Mouse (Mus musculus) gastrocnemius, postnatal 25 days (tissue): Measurements from ENCODE around the gene Lamtor2. TPM values are rescaled to one million over a fixed set of nuclear protein-coding genes. Genes with fewer than 3 reads are reported as not detected.

ENCODE experiments used
- DNase-seq: peaks from one replicate; pipeline ENCODE4 v3.0.0; 2022
- total RNA-seq, 2 experiments: library from RNA; stranded (reverse); gene quantifications; 1 replicate in 1 of 2; 2 replicates in 1 of 2; pipeline ENCODE4 v1.2.3; 2021

The Lamtor2 gene
- total RNA-seq, 2 experiments from 2014 or later: 76.1 to 81.1 TPM

- peak; percentile 81 for DNase-seq
These were observed 26.4 kb downstream of the Lamtor2 start for GRCm38 (mm10) chr3:88526157-88527131.

GRCm38 (mm10) chr3:88525021-88525420 is 27.9 kb downstream of the Lamtor2 start:
- DNase-seq: no peak

- DNase-seq: no peak
These were observed 29.8 kb downstream of the Lamtor2 start for GRCm38 (mm10) chr3:88523027-88523426.

GRCm38 (mm10) chr3:88521803-88522331 is 31.0 kb downstream of the Lamtor2 start:
- DNase-seq: no peak

GRCm38 (mm10) chr3:88521156-88521555 is 31.7 kb downstream of the Lamtor2 start:
- no peak for DNase-seq

- no peak for DNase-seq
These were observed 32.8 kb downstream of the Lamtor2 start for GRCm38 (mm10) chr3:88520078-88520477.

GRCm38 (mm10) chr3:88518411-88518810 is 34.5 kb downstream of the Lamtor2 start:
- no peak for DNase-seq

- DNase-seq: no peak
These were observed 36.5 kb downstream of the Lamtor2 start for GRCm38 (mm10) chr3:88516407-88516806.

GRCm38 (mm10) chr3:88515095-88515386 is 37.8 kb downstream of the Lamtor2 start:
- no peak for DNase-seq

GRCm38 (mm10) chr3:88514231-88515094 is 38.4 kb downstream of the Lamtor2 start:
- DNase-seq: no peak

GRCm38 (mm10) chr3:88513546-88514115 is 39.2 kb downstream of the Lamtor2 start:
- no peak for DNase-seq

- no peak for DNase-seq
These were observed 39.9 kb downstream of the Lamtor2 start for GRCm38 (mm10) chr3:88512896-88513545.

- no peak for DNase-seq
These were observed 40.6 kb downstream of the Lamtor2 start for GRCm38 (mm10) chr3:88512141-88512895.

GRCm38 (mm10) chr3:88511559-88511958 is 41.3 kb downstream of the Lamtor2 start:
- no peak for DNase-seq

GRCm38 (mm10) chr3:88510421-88511289 is 42.2 kb downstream of the Lamtor2 start:
- no peak for DNase-seq

GRCm38 (mm10) chr3:88509692-88510420 is 43.0 kb downstream of the Lamtor2 start, which contains the start of gene Lmna:
Gene Lmna (minus strand): TSS chr3:88509956.
- DNase-seq: peak; percentile 94

- no peak for DNase-seq
These were observed 43.6 kb downstream of the Lamtor2 start for GRCm38 (mm10) chr3:88509250-88509649.

GRCm38 (mm10) chr3:88505765-88506164 is 47.1 kb downstream of the Lamtor2 start:
- no peak for DNase-seq

- DNase-seq: no peak
These were observed 47.8 kb downstream of the Lamtor2 start for GRCm38 (mm10) chr3:88505081-88505480.
